Mouse (Mus musculus): ENCODE results near the gene Frmpd3. TPM values are rescaled to one million over a fixed set of nuclear protein-coding genes. Genes with fewer than 3 reads are reported as not detected.
"Not testable (repeated sequence)": the region's sequence is repeated elsewhere in the genome, so short reads cannot be mapped to it uniquely, and the experiment has no call there.

Gene Frmpd3
- 10 to 100 TPM; 25.7 to 27.2 TPM for total RNA-seq (2021)
- long read RNA-seq, experiment 1, partial matches to known transcripts: 3 of 4 reads
- long read RNA-seq, experiment 1, other reads (novel, unspliced or antisense): 1 of 4 reads
- long read RNA-seq, experiment 2, partial matches to known transcripts: 0 of 2 reads
- long read RNA-seq, experiment 2, other reads (novel, unspliced or antisense): 2 of 2 reads

DNA sequence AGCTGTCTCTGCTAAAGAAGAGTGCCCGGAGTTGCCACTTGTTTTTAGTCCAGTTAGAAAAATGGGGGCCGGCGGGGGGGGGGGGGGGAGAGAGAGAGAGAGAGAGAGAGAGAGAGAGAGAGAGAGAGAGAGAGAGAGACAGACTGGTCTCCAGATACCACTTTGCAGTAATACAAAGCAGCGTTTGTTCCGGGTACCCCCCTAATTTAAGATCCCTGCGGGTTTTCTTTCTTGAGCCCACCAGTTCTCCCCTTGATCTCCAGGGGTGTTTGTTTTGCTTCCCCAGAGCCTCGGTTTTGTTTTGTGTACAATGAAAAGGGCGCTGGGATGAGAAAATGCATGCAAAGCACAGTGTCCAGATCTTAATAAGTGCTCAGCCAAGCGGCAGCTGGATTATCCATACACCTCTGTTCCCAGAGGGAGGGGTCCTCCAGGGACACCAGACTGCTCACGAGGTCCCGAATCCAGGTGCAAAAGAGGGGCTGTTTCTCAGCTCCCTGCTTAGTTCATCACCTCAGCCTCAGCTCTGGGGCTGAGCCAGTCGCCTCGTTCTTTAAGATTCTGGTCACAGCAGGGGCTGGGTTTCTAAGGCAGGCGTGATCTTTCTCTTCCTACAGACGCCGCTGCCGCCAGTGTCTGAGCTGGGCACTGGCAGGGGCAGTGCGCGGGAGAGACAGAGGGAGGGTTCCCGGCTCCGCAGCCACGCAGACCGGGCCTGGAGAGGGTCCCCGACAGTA, at the start of gene Frmpd3:
TSS of gene Frmpd3 (plus strand) at position 608 of the 737 bp plus-strand sequence.
- intact Hi-C loops (cut with DNase I): no loop called here
- peak; percentile 2 for DNase-seq (ENCODE audit: low spot score in 2 of 2)

- intact Hi-C loops (cut with DNase I): no loop called here
- peak in 1 of 2 experiments; percentile 10 for DNase-seq (ENCODE audit: low spot score in 2 of 2)
Observed at GRCm38 (mm10) chrX:140303731-140304130, 38.3 kb upstream of the Frmpd3 start.

DNA sequence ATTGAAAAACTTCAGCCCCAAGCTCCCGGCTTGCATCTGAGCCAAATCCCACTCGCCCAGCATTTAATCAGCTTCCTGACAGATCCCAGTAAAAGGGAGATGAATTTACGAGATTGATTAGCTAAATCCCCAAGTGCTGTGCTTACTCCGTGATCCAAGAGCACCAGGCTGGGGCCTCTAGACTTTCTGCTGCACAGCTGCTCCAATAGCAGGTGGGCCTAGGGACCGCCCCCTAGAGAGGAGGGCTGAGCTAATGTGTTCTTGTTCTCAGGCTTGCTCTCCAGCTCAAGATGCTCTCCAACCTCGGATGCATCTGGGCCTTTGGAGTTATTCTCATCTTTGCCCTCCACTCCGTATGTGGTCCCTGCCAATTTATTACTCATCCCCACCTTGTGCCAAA, 36.4 kb upstream of the Frmpd3 start:
- intact Hi-C loops (cut with DNase I): no loop called here
- DNase-seq (ENCODE audit: low spot score in 2 of 2): peak in 1 of 2 experiments; percentile 2

GRCm38 (mm10) chrX:140317931-140318330, 24.1 kb upstream of the Frmpd3 start:
- no peak for DNase-seq (ENCODE audit: low spot score in 2 of 2)
- intact Hi-C loops (cut with DNase I): no loop called here

GRCm38 (mm10) chrX:140319131-140319530, 22.9 kb upstream of the Frmpd3 start:
- DNase-seq (ENCODE audit: low spot score in 2 of 2): no peak
- intact Hi-C loops (cut with DNase I): no loop called here

DNA sequence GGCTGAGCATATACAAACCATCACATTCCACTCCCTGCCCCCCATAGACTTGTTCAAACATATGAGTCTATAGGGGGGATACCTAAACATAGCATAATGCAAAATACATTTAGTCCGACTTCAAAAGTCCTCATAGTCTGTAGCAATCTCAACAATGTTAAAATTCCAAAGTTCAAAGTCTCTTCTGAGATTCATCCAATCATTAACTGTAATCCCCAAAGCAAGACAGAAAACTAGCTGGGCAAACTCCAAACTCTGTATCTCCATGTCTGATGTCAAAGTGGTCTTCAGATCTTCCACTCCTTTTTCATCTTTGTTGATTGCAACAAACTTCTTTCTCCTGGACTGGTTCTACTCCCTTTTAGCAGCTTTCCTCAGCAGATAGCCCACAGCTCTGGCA, 21.4 kb upstream of the Frmpd3 start:
- DNase-seq (ENCODE audit: low spot score in 2 of 2); intact Hi-C loops (cut with DNase I): not testable (repeated sequence)

DNA sequence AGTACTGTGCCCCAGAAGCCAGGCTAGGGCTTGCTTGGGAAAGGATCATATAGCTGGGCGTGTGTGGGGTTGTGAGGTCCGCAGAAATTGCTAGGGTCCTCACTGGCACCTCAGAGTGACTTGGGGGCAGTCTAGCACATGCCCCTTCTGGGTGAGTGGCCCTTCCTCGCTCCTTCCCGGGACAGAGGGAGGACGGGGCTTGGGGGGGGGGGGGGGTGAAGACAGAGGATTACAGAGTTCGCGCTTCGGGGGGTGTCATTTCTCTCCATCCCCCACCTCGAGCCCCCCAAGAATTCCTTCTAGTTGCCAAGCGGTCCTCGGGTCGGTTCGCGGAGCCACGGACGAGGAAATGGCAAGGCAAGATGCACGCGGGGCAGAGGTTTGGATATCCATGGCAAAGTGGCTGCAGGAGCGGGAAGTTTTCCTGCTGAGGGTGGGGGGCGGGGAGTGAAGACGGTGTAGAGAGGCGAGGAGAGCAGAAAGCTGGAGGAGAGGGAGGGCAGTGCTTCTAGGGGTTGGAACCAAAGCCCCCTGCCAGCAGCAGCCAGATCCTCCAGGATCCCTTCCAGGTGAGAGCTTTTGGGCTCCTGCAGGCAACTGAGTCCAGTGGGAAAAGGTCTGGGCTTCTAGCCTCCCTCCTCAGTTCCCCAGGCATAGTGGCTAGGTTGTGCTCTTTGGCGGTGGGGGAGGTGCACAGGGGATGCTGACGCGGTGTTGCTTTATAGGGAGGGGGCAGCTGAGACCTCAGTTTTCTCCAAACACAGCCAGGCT, 515 bp downstream of the Frmpd3 start:
- intact Hi-C loops (cut with DNase I): no loop called here
- DNase-seq (ENCODE audit: low spot score in 2 of 2): no peak

GRCm38 (mm10) chrX:140375628-140376027, 33.6 kb downstream of the Frmpd3 start:
- intact Hi-C loops (cut with DNase I): no loop called here
- DNase-seq (ENCODE audit: low spot score in 2 of 2): no peak

GRCm38 (mm10) chrX:140399986-140400385, 57.9 kb downstream of the Frmpd3 start:
- intact Hi-C loops (cut with DNase I): no loop called here
- DNase-seq (ENCODE audit: low spot score in 2 of 2): peak in 1 of 2 experiments; percentile 16

- intact Hi-C loops (cut with DNase I): no loop called here
- no peak for DNase-seq (ENCODE audit: low spot score in 2 of 2)
Observed at GRCm38 (mm10) chrX:140402904-140403303, 60.8 kb downstream of the Frmpd3 start.

GRCm38 (mm10) chrX:140406079-140406478, 64.0 kb downstream of the Frmpd3 start:
- intact Hi-C loops (cut with DNase I): no loop called here
- no peak for DNase-seq (ENCODE audit: low spot score in 2 of 2)

DNA sequence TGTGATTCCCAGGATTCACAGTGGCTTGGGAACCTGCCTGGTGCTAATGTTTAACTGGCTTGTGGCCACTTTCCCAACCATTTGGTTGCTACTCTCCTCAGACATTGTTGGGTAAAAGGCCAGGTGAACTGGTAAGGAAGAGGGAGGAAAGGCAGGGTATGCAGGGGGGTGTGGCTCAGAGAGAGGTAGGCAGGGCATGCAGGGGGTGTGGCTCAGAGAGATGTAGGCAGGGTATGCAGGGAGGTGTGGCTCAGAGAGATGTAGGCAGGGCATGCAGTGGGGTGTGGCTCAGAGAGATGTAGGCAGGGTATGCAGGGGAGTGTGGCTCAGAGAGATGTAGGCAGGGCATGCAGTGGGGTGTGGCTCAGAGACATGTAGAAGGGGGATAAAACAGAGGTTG, 64.4 kb downstream of the Frmpd3 start:
- DNase-seq (ENCODE audit: low spot score in 2 of 2): no peak
- intact Hi-C loops (cut with DNase I): no loop called here

- DNase-seq (ENCODE audit: low spot score in 2 of 2): no peak
- intact Hi-C loops (cut with DNase I): no loop called here
Observed at GRCm38 (mm10) chrX:140407593-140407992, 65.5 kb downstream of the Frmpd3 start.

- peak; percentile 28 to 62 for DNase-seq (ENCODE audit: low spot score in 2 of 2)
- intact Hi-C loops (cut with DNase I): no loop called here
Observed at GRCm38 (mm10) chrX:140418467-140418866, 76.4 kb downstream of the Frmpd3 start.

- no peak for DNase-seq (ENCODE audit: low spot score in 2 of 2)
- intact Hi-C loops (cut with DNase I): no loop called here
Observed at GRCm38 (mm10) chrX:140427124-140427523, 85.1 kb downstream of the Frmpd3 start.

- no peak for DNase-seq (ENCODE audit: low spot score in 2 of 2)
- intact Hi-C loops (cut with DNase I): no loop called here
Observed at GRCm38 (mm10) chrX:140428252-140428651, 86.2 kb downstream of the Frmpd3 start.

DNA sequence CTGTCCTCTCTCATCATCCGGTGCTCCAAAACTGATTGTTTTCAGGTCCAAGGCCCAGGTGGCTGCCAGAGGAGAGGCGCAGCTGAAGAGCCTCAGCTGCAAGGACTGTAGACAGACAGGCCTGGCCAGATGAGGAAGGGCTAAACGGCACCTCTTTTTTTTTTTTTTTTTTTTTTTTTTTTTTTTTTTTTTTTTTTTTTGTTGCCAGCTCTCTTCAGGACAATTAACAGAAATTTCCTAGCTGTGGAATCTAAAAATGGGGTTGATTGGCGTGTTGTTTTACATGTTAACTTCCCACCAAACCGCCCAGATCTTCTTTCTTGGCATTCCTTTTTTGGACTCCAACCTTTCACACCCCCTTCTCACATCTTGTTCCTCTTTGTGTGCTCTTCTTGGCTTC, 87.9 kb downstream of the Frmpd3 start:
- intact Hi-C loops (cut with DNase I): no loop called here
- DNase-seq (ENCODE audit: low spot score in 2 of 2): no peak

DNA sequence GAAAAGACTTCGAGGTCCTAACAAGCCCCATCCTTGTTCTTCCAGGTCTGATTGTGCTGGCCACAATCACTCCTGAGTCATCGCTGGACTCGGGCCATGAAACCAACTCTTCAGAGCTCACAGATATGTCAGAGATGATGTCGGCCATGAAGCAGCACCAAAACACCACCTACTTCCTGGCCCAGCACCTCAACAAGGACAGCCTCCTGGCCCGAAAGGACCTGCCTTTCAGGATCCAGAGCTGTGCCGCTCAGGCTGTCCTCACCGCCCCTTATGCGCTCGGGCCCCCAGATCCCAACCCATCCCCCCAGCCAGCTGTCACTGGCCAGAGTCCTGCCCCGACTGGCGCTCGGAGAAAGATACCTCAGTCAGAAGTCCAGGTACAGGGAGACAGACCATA, 88.4 kb downstream of the Frmpd3 start:
- no peak for DNase-seq (ENCODE audit: low spot score in 2 of 2)

GRCm38 (mm10) chrX:140431981-140432380, 89.9 kb downstream of the Frmpd3 start:
- no peak for DNase-seq (ENCODE audit: low spot score in 2 of 2)
- intact Hi-C loops (cut with DNase I): no loop called here

More for the DNA sequence above, 88.4 kb downstream of the Frmpd3 start:
- intact Hi-C loops (cut with DNase I): no loop called here

- no peak for DNase-seq (ENCODE audit: low spot score in 2 of 2)
Observed at GRCm38 (mm10) chrX:140432786-140433185, 90.7 kb downstream of the Frmpd3 start.

More at GRCm38 (mm10) chrX:140432786-140433185, 90.7 kb downstream of the Frmpd3 start:
- intact Hi-C loops (cut with DNase I): no loop called here

All from left cerebral cortex, postnatal 14 days (tissue).